Mouse (Mus musculus): ENCODE measurements around the gene Ppp1r12b. TPM values are rescaled to one million over a fixed set of nuclear protein-coding genes. Genes with fewer than 3 reads are reported as not detected.

The Ppp1r12b gene
- polyA plus RNA-seq, 1 experiment: 17.8 TPM

GRCm38 (mm10) chr1:134858344-134859053 lies 97.2 kb downstream of the Ppp1r12b start:
- H3K27ac ChIP-seq (ENCODE audit: control insufficient read depth, insufficient read depth, low read depth, low read length, poor library complexity): no peak overlapping the region
- 81% methylated on average over 3 of the region's 3 CpGs for WGBS
- no peak overlapping the region for H3K4me3 ChIP-seq (replicated peaks; ENCODE audit: control insufficient read depth, low read depth, low read length)
- TF ChIP-seq POLR2A (IDR thresholded peaks at IDR 0.05; ENCODE audit: borderline replicate concordance, control insufficient read depth, low read depth, low read length): no peak
- TF ChIP-seq CTCF (IDR thresholded peaks at IDR 0.05; ENCODE audit: control insufficient read depth, insufficient read depth, low read length): no peak
- no peaks in the 10 kb centered on the region for H3K4me1 ChIP-seq (ENCODE audit: control insufficient read depth, insufficient read depth, low read length)

- no peak for TF ChIP-seq CTCF (IDR thresholded peaks at IDR 0.05; ENCODE audit: control insufficient read depth, insufficient read depth, low read length)
- no peak for TF ChIP-seq POLR2A (IDR thresholded peaks at IDR 0.05; ENCODE audit: borderline replicate concordance, control insufficient read depth, low read depth, low read length)
- H3K4me3 ChIP-seq (replicated peaks; ENCODE audit: control insufficient read depth, low read depth, low read length): no peak overlapping the region
- no peak overlapping the region for H3K27ac ChIP-seq (ENCODE audit: control insufficient read depth, insufficient read depth, low read depth, low read length, poor library complexity)
- H3K4me1 ChIP-seq (ENCODE audit: control insufficient read depth, insufficient read depth, low read length): no peaks in the 10 kb centered on the region; the same call in 1 of the 2 replicates
- 86% methylated on average over 1 of the region's 1 CpGs for WGBS
Observed at GRCm38 (mm10) chr1:134854325-134854982, 101.3 kb downstream of the Ppp1r12b start.

DNA sequence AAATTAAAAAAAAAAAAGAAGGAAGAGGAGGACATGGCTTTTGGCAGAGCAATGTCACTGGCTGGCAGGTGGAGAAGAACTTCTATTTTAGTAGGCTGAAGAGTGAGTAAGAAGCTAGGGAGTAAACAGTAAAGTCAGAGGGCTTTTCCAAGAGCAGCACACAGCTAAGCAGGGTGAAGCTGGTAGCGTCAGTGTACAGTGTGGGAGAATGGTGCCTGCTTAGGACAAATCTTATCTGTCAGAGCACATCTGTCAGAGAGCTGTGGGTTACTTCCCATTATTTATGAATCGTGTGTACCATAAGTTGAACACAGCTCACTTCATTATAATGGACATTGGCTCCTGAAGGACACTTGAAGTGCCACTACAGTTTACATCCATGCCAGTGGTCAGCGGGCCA lies 102.9 kb downstream of the Ppp1r12b start:
- H3K4me1 ChIP-seq (ENCODE audit: control insufficient read depth, insufficient read depth, low read length): no peaks in the 10 kb centered on the region; the same call in 1 of the 2 replicates
- no peak for TF ChIP-seq CTCF (IDR thresholded peaks at IDR 0.05; ENCODE audit: control insufficient read depth, insufficient read depth, low read length)
- no peak for TF ChIP-seq POLR2A (IDR thresholded peaks at IDR 0.05; ENCODE audit: borderline replicate concordance, control insufficient read depth, low read depth, low read length)
- no peak overlapping the region for H3K27ac ChIP-seq (ENCODE audit: control insufficient read depth, insufficient read depth, low read depth, low read length, poor library complexity)
- 60% methylated on average over 3 of the region's 3 CpGs for WGBS
- no peak overlapping the region for H3K4me3 ChIP-seq (replicated peaks; ENCODE audit: control insufficient read depth, low read depth, low read length)

DNA sequence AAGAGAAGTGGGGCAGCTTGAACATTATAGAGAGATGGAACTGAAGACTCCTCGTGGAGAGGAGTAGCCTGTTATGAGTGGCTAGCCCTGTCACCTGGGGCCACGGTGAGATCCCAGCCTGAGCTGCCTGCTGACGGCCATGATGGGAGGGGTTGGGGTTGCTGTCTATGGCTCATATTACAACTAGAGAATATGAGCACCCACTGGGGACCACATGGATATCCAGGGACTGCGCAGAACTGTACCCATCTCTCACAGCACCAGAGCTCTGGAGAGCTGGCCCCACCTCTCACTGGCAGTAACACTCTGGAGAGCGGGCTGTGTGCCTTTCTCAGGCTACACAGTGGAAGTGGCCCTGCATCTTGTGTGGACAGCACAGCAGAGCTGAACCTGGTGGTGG lies 104.5 kb downstream of the Ppp1r12b start:
- TF ChIP-seq CTCF (IDR thresholded peaks at IDR 0.05; ENCODE audit: control insufficient read depth, insufficient read depth, low read length): no peak
- no peak for TF ChIP-seq POLR2A (IDR thresholded peaks at IDR 0.05; ENCODE audit: borderline replicate concordance, control insufficient read depth, low read depth, low read length)

GRCm38 (mm10) chr1:134850361-134850760 lies 105.4 kb downstream of the Ppp1r12b start:
- 65% methylated on average over 3 of the region's 3 CpGs for WGBS
- no peaks in the 10 kb centered on the region; the same call in 1 of the 2 replicates for H3K4me1 ChIP-seq (ENCODE audit: control insufficient read depth, insufficient read depth, low read length)
- H3K4me3 ChIP-seq (replicated peaks; ENCODE audit: control insufficient read depth, low read depth, low read length): no peak overlapping the region
- TF ChIP-seq CTCF (IDR thresholded peaks at IDR 0.05; ENCODE audit: control insufficient read depth, insufficient read depth, low read length): no peak
- TF ChIP-seq POLR2A (IDR thresholded peaks at IDR 0.05; ENCODE audit: borderline replicate concordance, control insufficient read depth, low read depth, low read length): no peak
- no peak overlapping the region for H3K27ac ChIP-seq (ENCODE audit: control insufficient read depth, insufficient read depth, low read depth, low read length, poor library complexity)

More for the DNA sequence above, 104.5 kb downstream of the Ppp1r12b start:
- 88% methylated on average over 5 of the region's 5 CpGs for WGBS
- no peaks in the 10 kb centered on the region; the same call in 1 of the 2 replicates for H3K4me1 ChIP-seq (ENCODE audit: control insufficient read depth, insufficient read depth, low read length)
- H3K4me3 ChIP-seq (replicated peaks; ENCODE audit: control insufficient read depth, low read depth, low read length): no peak overlapping the region
- no peak overlapping the region for H3K27ac ChIP-seq (ENCODE audit: control insufficient read depth, insufficient read depth, low read depth, low read length, poor library complexity)

GRCm38 (mm10) chr1:134847851-134848250 lies 107.9 kb downstream of the Ppp1r12b start:
- WGBS: 85% methylated on average over 9 of the region's 9 CpGs
- TF ChIP-seq POLR2A (IDR thresholded peaks at IDR 0.05; ENCODE audit: borderline replicate concordance, control insufficient read depth, low read depth, low read length): no peak
- TF ChIP-seq CTCF (IDR thresholded peaks at IDR 0.05; ENCODE audit: control insufficient read depth, insufficient read depth, low read length): no peak
- no peak overlapping the region for H3K4me3 ChIP-seq (replicated peaks; ENCODE audit: control insufficient read depth, low read depth, low read length)

DNA sequence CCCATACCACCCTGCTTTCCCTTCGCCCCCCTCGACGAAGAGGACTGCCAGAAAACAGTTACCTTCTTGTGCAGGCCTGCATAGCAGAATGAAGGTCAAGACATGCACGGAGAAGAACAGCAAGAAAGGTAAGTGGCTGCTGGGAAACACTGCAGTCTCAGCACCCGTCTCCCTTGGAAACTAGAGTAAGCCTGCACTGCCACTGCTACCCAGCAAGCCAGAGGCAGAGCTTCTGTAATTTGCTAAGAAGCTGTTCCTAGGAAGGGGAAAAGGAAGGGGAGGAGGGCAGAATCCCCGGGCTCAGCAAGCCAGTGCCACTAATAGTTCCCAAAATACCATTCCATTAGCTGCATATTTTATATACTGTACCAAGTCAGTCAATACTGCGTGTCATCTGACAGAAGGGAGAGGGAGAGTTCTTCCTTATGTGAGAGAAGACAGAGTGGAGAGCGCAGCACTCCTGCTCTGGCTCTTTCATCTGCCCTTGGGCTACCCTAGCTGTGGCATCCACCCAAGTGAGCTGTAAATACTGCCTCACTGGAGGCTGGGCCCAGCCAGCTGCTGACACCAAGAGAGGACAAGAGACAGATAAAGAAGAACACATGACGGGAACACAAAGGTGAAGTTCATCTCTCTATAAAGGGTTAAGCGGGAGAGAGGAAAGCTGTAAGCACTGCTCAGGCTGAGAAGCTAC lies 109.3 kb downstream of the Ppp1r12b start:
- Histone ChIP-seq H3K27ac (ENCODE audit: control insufficient read depth, insufficient read depth, low read depth, low read length, poor library complexity) (no peak overlapping the region), H3K4me3 (replicated peaks; ENCODE audit: control insufficient read depth, low read depth, low read length) (no peak overlapping the region), H3K4me1 (ENCODE audit: control insufficient read depth, insufficient read depth, low read length) (no peaks in the 10 kb centered on the region; the same call in 1 of the 2 replicates)
- WGBS: 80% methylated on average over 10 of the region's 10 CpGs
- TF ChIP-seq CTCF (IDR thresholded peaks at IDR 0.05; ENCODE audit: control insufficient read depth, insufficient read depth, low read length) (no peak), POLR2A (IDR thresholded peaks at IDR 0.05; ENCODE audit: borderline replicate concordance, control insufficient read depth, low read depth, low read length) (no peak)

More at GRCm38 (mm10) chr1:134847851-134848250, 107.9 kb downstream of the Ppp1r12b start:
- H3K4me1 ChIP-seq (ENCODE audit: control insufficient read depth, insufficient read depth, low read length): no peaks in the 10 kb centered on the region; the same call in 1 of the 2 replicates
- no peak overlapping the region for H3K27ac ChIP-seq (ENCODE audit: control insufficient read depth, insufficient read depth, low read depth, low read length, poor library complexity)

DNA sequence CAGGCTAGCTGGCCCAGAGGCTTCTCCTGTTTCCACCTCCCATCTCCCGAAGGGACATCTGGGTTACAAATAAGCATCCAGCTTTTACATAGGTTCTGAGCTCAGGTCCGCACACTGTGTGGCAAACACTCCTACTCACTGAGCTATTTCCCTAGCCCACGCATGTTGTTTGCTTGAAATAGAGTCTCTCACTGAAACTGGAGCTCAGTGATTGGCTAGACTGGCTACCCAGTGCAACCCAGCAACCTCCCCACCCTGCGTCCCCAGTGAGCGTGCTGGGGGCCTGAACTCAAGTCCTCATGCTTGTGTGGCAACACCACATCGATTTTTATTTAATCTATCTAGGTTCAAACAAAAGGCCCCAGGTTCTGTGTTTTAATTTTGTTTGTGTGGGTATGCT lies 112.4 kb downstream of the Ppp1r12b start:
- no peak for TF ChIP-seq CTCF (IDR thresholded peaks at IDR 0.05; ENCODE audit: control insufficient read depth, insufficient read depth, low read length)
- no peak for TF ChIP-seq POLR2A (IDR thresholded peaks at IDR 0.05; ENCODE audit: borderline replicate concordance, control insufficient read depth, low read depth, low read length)

More for the DNA sequence above, 112.4 kb downstream of the Ppp1r12b start:
- Histone ChIP-seq H3K27ac (ENCODE audit: control insufficient read depth, insufficient read depth, low read depth, low read length, poor library complexity) (no peak overlapping the region), H3K4me3 (replicated peaks; ENCODE audit: control insufficient read depth, low read depth, low read length) (no peak overlapping the region), H3K4me1 (ENCODE audit: control insufficient read depth, insufficient read depth, low read length) (no peaks in the 10 kb centered on the region)
- 91% methylated on average over 6 of the region's 6 CpGs for WGBS

Data from bone marrow, adult 2 months (tissue).